Mouse (Mus musculus) embryo, embryonic 10.5 days (tissue): ENCODE data around the gene Pole3.

Source experiments
- DNase-seq: peaks from one replicate; pipeline ENCODE4 v3.0.0-alpha.2; 2015; ENCODE audit warnings: low spot score

Gene Pole3

GRCm38 (mm10) chr4:62518416-62519121 is 6.3 kb downstream of the Pole3 start:
- peak; percentile 28 for DNase-seq

GRCm38 (mm10) chr4:62517538-62518415 is 7.1 kb downstream of the Pole3 start:
- no peak for DNase-seq

GRCm38 (mm10) chr4:62517046-62517445 is 7.8 kb downstream of the Pole3 start:
- no peak for DNase-seq

GRCm38 (mm10) chr4:62516579-62516978 is 8.3 kb downstream of the Pole3 start:
- no peak for DNase-seq

GRCm38 (mm10) chr4:62516079-62516478 is 8.8 kb downstream of the Pole3 start:
- no peak for DNase-seq

GRCm38 (mm10) chr4:62515490-62515889 is 9.4 kb downstream of the Pole3 start:
- DNase-seq, result no peak

GRCm38 (mm10) chr4:62514995-62515394 is 9.9 kb downstream of the Pole3 start:
- no peak for DNase-seq

GRCm38 (mm10) chr4:62513998-62514506 is 10.8 kb downstream of the Pole3 start:
- no peak for DNase-seq

GRCm38 (mm10) chr4:62509946-62510345 is 14.9 kb downstream of the Pole3 start:
- no peak for DNase-seq

- DNase-seq, result no peak
These were observed 16.0 kb downstream of the Pole3 start for GRCm38 (mm10) chr4:62508839-62509238.

GRCm38 (mm10) chr4:62506798-62507197 is 18.1 kb downstream of the Pole3 start:
- peak; percentile 37 for DNase-seq

- no peak for DNase-seq
These were observed 18.9 kb downstream of the Pole3 start for GRCm38 (mm10) chr4:62505991-62506390.

- no peak for DNase-seq
These were observed 21.4 kb downstream of the Pole3 start, which contains the start of gene Hdhd3 for GRCm38 (mm10) chr4:62503374-62503970. Gene Hdhd3, minus strand, starts transcription at chr4:62503467.

GRCm38 (mm10) chr4:62502969-62503368 is 21.9 kb downstream of the Pole3 start:
- no peak for DNase-seq

- peak; percentile 96 for DNase-seq
These were observed 22.7 kb downstream of the Pole3 start for GRCm38 (mm10) chr4:62501964-62502732.

- DNase-seq, result no peak
These were observed 23.3 kb downstream of the Pole3 start for GRCm38 (mm10) chr4:62501534-62501933.

- no peak for DNase-seq
These were observed 24.1 kb downstream of the Pole3 start for GRCm38 (mm10) chr4:62500799-62501198.

GRCm38 (mm10) chr4:62496815-62497214 is 28.1 kb downstream of the Pole3 start:
- no peak for DNase-seq

GRCm38 (mm10) chr4:62495946-62496345 is 28.9 kb downstream of the Pole3 start:
- no peak for DNase-seq

- no peak for DNase-seq
These were observed 30.6 kb downstream of the Pole3 start for GRCm38 (mm10) chr4:62494230-62494629.

GRCm38 (mm10) chr4:62492682-62493081 is 32.2 kb downstream of the Pole3 start:
- no peak for DNase-seq

GRCm38 (mm10) chr4:62487914-62488313 is 37.0 kb downstream of the Pole3 start:
- DNase-seq, result no peak
